Mouse (Mus musculus) 3134 (cell line): ENCODE data around the gene Vma21.

Source experiments
- DNase-seq: peaks from one replicate; pipeline ENCODE4 v3.0.0-alpha.2; 2011; ENCODE audit warnings: low spot score; ENCODE audit not compliant: insufficient read length; ENCODE audit errors: extremely low read depth

Vma21 gene

DNA sequence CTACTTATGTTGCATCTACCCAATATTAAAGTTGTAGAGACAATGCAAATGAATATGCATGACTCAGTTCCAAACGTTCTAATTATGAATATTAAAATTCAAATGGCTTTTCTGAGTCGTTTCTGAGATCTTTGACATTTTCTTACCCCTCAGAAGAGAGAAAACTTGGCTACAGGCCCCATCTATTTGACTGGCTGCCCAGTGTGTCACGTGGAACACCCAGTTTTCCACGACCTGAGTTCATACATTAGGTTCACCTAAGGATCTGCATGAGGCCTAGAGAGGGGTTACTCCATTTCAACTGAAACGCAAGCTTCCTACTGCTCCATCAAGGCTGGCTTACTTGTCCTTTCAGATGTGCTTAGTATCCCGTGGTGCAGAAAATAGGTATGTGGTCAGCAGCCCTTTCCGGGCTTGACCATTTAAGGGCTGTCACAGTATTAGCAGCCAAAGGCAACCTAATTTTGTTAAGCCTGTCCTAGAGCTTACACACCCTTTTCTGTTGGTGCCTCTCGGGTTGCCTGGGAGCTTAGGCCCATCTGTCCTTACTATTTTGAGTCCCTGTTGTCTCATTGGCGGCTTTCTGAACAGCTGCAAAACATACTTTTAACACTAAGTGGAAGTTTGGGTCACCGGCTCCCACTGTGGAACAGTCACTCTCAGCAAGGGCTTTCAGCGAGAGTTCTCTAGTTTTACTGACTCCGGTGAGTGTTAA lies at the start of gene Vma21:
TSS of gene Vma21 (plus strand) at position 294 of the 715 bp plus-strand sequence.
- peak; percentile 21 for DNase-seq

- no peak for DNase-seq
Observed at GRCm38 (mm10) chrX:71767909-71768308, 47.8 kb upstream of the Vma21 start.

DNA sequence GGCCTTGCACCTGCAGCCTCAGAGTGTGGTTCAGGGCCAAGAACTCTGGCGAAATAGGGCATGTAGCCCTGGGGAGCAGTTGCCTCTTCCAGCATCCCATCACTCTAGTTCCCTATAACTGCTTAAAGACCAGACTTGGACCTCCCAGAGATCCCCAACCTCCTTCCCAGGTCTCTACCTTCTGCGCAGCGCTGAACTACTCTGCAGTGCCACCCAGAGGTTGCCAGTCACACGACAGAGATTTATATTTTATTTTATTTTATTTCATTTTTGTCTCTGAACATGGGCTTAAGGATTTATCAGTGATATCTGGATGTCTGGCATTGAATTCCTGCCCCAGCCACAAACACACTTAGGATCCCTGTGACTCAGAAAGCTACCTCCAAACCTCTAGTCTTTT lies 24.6 kb upstream of the Vma21 start:
- DNase-seq: no peak

DNA sequence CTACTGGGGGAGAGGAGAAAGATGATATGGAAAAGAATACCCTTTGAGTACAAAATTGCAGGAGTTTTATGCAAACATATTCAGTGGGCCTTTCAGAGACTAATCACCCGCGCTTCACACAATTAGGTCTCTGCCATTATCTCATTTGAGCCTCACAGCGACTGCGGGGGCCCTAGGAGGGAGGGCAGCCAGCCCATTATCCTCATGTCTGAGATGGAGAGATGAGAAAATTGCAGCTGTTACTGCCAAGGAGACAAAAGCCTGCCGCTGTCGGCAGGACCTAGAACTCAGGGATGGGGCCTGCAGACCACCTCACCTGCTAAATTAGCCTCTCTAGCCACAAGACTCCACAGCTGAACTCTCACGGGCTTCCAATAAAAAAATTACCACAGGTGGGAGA lies 18.0 kb upstream of the Vma21 start:
- DNase-seq: no peak

GRCm38 (mm10) chrX:71798883-71799282 lies 16.8 kb upstream of the Vma21 start:
- DNase-seq: no peak

DNA sequence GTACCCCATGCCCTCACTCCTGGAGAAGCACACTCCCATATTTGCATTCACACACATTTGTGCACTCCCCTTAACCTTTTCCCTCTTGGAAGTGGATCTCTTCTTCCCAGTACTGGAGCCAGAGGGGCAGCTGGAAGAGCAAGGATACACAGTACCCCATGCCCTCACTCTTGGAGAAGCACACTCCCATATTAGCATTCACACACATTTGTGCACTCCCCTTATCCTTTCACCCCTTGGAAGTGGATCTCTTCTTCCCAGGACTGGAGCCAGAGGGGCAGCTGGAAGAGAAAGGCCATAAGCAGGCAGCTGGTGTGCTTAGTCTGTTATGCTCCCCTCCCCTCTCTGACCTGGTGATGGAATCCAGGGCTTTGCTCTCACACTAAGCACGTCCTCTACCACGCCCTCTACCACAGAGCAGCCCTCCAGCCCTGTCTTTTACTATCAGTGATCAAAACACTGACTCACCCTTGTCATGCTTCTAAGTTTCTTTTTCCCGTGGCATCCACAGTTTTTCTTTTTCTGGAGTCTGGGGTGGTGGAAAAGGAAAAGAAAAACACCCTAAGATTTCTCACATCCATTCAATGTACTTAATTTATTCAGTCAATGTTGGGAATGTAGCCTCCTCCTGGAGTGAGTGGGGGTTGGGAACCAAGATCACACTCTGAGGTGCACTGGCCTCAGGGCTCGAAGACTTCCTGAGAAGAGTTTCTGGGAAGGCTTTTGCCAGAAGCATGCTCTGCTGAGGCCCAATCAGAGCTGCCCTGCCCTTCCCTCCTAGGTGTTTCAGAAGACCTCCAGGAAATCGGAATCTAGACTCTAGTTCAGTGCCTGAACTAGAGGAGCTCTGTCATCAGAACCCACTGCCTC lies 3.5 kb upstream of the Vma21 start:
- peak; percentile 35 for DNase-seq

GRCm38 (mm10) chrX:71816401-71816857 lies 705 bp downstream of the Vma21 start:
- DNase-seq: peak; percentile 96

DNA sequence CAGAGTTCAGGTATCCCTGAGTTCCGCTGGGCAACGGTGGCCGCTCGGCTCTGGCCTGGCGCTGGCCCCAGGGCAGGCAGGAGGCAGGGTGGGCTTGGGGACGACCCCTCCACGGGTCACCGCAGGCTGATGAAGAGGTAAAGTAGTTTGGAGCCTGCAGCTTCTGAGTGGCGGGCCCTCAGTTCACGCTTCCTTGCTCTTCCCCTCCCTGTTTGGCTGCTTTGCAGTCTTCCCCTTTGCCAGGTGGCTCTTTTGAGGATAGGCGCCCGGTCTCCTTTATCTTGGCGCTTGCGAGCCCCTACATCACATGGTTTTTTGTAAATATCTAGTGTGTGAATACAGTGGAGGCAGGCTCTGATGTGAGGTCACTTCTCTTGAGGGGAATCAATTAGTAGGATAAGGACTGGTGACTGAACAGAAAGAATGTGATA lies 1.2 kb downstream of the Vma21 start:
- no peak for DNase-seq

GRCm38 (mm10) chrX:71838911-71839310 lies 23.2 kb downstream of the Vma21 start:
- DNase-seq: no peak

GRCm38 (mm10) chrX:71846696-71847095 lies 31.0 kb downstream of the Vma21 start:
- no peak for DNase-seq

- peak; percentile 34 for DNase-seq
Observed at GRCm38 (mm10) chrX:71853798-71854197, 38.1 kb downstream of the Vma21 start.
